Mouse (Mus musculus) limb, embryonic 11.5 days (tissue): ENCODE measurements around the gene Ovol1. TPM values are rescaled to one million over a fixed set of nuclear protein-coding genes. Genes with fewer than 3 reads are reported as not detected.

Experiments used
- ATAC-seq: fragments of 200-750 bp; cut with Nextera tagmentation; 2 replicates; pipeline ENCODE4 v1.8.0; 2017; ENCODE audit warnings: low read depth; ENCODE audit not compliant: insufficient number of reproducible peaks, low FRiP score, low TSS enrichment
- DNase-seq: peaks from one replicate; pipeline ENCODE4 v3.0.0-alpha.2; 2015; ENCODE audit warnings: low spot score
- H3K27ac ChIP-seq: fragments of 300-500 bp; sonication (generic); replicated peaks from 2 replicates; pipeline ENCODE4 v1.5.1; 2014; ENCODE audit warnings: low read depth, mild to moderate bottlenecking, low read length
- H3K27me3 ChIP-seq: fragments of 300-500 bp; sonication (generic); 2 replicates; pipeline ENCODE4 v1.6.1; 2014; ENCODE audit warnings: mild to moderate bottlenecking, low read length, mixed read lengths; ENCODE audit not compliant: control insufficient read depth, insufficient read depth
- H3K36me3 ChIP-seq: fragments of 300-500 bp; sonication (generic); 2 replicates; pipeline ENCODE4 v1.6.1; 2014; ENCODE audit warnings: mild to moderate bottlenecking, low read length, moderate library complexity, mixed read lengths; ENCODE audit not compliant: control insufficient read depth, insufficient read depth
- H3K4me1 ChIP-seq: fragments of 300-500 bp; sonication (generic); 2 replicates; pipeline ENCODE4 v1.6.1; 2014; ENCODE audit warnings: low read length, mixed read lengths; ENCODE audit not compliant: control insufficient read depth, insufficient read depth
- H3K4me2 ChIP-seq: fragments of 300-500 bp; sonication (generic); 2 replicates; pipeline ENCODE4 v1.6.1; 2014; ENCODE audit warnings: low read depth, mild to moderate bottlenecking, moderate library complexity; ENCODE audit not compliant: severe bottlenecking
- H3K4me3 ChIP-seq: fragments of 300-500 bp; sonication (generic); 2 replicates; pipeline ENCODE4 v1.5.1; 2014; ENCODE audit warnings: low read depth, low read length
- H3K9ac ChIP-seq: fragments of 300-500 bp; sonication (generic); 2 replicates; pipeline ENCODE4 v1.6.1; 2014; ENCODE audit warnings: mild to moderate bottlenecking, low read length
- H3K9me3 ChIP-seq: fragments of 300-500 bp; sonication (generic); 2 replicates; pipeline ENCODE4 v1.6.1; 2016; ENCODE audit warnings: low read length; ENCODE audit not compliant: control insufficient read depth
- WGBS: fragments of 180-500 bp; shearing (Covaris S2); extraction: QIAGEN DNeasy Blood & Tissue Kit; methylation state at CpG from one replicate; pipeline ENCODE4 v1.1.7; 2014; 5-methylcytosine and 5-hydroxymethylcytosine counted together
- polyA plus RNA-seq: library from polyadenylated mRNA; unstranded; fragments of >200 nt; fragmentation: Nextera tagmentation; extraction: Ambion mirVana; gene quantifications from 2 replicates; pipeline ENCODE4 v1.2.1, GENCODE M21; 2014

Ovol1 gene
- polyA plus RNA-seq, 1 experiment from 2014 or later, result 0.79 TPM

DNA sequence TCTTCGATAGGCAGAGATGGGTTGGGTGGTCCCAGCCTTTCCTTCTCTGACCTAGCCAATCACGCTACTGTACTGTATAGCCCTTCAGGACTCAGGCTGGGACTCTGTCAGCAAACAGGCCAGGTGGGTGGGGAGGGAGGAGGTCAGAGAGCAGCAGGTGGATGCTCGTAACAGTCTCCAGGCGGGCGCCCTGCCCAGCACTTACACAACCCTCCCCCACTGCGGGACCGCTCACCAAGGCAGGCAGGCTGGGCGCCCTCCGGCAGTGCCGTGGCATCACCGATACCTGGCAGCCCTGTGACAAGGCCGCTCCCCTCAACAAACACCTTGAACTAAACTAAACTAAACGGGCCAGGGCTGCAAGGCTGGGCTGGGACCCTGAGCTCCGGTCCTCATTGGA is 6.2 kb downstream of the Ovol1 start:
- Histone ChIP-seq H3K4me1 (no peaks in the 10 kb centered on the region), H3K4me3 (no peak overlapping the region), H3K27ac (no peak overlapping the region), H3K9me3 (no peaks in the 10 kb centered on the region), H3K27me3 (peaks cover 29% of the 10 kb centered on the region), H3K9ac (no peak overlapping the region), H3K36me3 (no peaks in the 10 kb centered on the region), H3K4me2 (no peak overlapping the region)
- WGBS, result 78% methylated on average over 14 of the region's 14 CpGs
- ATAC-seq, result no peak
- DNase-seq, result no peak

DNA sequence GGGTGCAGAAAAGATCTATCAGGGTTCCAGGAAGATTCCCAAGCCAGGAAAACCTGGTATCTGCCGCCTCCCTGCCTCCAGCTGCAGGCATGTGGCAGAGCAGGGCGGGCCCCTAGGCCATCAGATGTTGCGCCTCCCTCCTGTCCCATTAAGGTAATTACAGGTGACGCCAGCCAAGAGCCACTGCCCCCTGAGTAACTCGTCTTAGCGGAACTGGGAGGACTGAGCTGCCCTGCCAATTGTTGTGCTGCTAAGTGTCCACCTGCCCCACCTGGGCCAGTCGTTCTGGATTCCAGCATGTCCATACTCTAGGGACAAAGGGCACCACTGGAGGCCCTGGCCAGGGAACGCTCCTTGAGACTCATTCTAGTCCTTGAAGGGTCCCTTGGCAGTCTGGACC is 6.6 kb downstream of the Ovol1 start:
- peaks cover 25% of the 10 kb centered on the region for H3K27me3 ChIP-seq
- H3K4me2 ChIP-seq, result no peak overlapping the region
- 31% methylated on average over 8 of the region's 8 CpGs for WGBS
- H3K4me1 ChIP-seq, result no peaks in the 10 kb centered on the region
- H3K27ac ChIP-seq, result no peak overlapping the region
- H3K9me3 ChIP-seq, result no peaks in the 10 kb centered on the region
- H3K9ac ChIP-seq, result no peak overlapping the region
- ATAC-seq, result no peak
- H3K4me3 ChIP-seq, result no peak overlapping the region
- H3K36me3 ChIP-seq, result no peaks in the 10 kb centered on the region
- DNase-seq, result no peak

DNA sequence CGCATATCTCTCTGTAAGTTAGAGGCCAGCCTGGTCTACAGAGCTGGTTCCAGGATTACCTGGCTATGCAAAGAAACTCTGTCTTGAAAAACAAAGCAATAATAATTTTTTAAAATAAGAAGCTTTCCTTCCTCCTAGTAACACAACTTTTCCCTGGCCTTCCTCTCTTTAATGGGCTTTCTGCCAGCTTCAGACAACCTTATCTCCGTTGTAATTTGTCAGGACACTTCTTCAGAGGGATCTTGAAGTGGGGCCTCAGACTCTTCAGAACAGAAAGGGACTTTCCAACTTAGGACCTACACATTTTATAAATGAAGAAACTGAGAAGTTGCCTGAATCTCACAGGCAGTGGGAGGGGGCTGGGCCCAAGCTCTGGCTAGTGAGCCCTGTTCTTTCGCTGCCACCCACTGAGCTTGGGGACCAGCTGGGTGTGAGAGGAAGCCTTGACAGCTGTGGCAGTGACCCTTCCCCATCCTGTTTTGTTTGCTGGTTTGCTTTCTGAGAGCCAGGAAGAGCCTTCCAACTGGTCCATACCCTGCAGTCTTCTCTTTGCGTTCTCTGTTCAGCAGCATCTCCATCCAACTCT is 12.9 kb downstream of the Ovol1 start:
- 88% methylated on average over 4 of the region's 4 CpGs for WGBS
- Histone ChIP-seq H3K9me3 (no peaks in the 10 kb centered on the region), H3K4me3 (no peak overlapping the region), H3K4me1 (no peaks in the 10 kb centered on the region), H3K9ac (no peak overlapping the region), H3K27ac (no peak overlapping the region), H3K4me2 (no peak overlapping the region), H3K36me3 (no peaks in the 10 kb centered on the region), H3K27me3 (no peaks in the 10 kb centered on the region)
- ATAC-seq (no peak), DNase-seq (no peak)

DNA sequence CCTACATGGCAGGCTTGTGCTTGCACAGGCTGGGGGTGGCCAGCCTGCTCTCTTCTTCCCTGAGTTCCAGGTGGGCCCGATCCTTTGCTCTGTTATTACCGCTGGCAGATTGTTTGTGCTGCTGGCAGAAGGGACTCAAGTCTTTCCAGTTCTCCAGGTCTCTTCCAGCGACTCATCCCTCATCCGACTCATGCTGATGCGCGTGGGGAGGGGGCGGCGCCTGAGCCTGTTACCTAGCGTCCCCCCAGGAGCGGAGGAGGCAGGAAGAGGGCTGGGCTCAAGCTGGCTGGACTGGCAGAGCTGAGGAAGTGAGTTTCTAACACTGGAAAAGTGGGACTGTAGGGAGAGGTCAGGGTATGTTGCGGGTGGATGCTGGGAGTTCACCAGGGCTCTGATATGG is 16.4 kb downstream of the Ovol1 start:
- Histone ChIP-seq H3K9me3 (no peaks in the 10 kb centered on the region), H3K27ac (no peak overlapping the region), H3K9ac (no peak overlapping the region), H3K4me1 (no peaks in the 10 kb centered on the region), H3K27me3 (no peaks in the 10 kb centered on the region), H3K4me3 (no peak overlapping the region), H3K4me2 (no peak overlapping the region), H3K36me3 (no peaks in the 10 kb centered on the region)
- 48% methylated on average over 11 of the region's 11 CpGs for WGBS
- no peak for DNase-seq
- no peak for ATAC-seq

DNA sequence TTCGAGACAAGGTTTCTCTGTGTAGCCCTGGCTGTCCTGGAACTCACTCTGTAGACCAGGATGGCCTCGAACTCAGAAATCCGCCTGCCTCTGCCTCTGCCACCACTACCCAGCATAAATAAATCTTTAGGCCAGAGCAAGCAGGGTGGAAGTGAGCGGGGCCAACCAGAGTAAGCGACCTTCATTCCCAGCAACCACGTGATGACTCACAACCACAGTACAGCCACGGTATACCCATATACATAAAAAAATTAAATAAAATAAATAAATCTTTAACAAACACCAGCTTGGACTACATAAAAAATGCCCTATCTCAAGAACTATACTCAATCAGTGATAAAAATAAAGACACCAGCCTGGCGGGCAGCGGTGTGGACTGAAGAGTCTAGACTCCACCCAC is 17.1 kb downstream of the Ovol1 start:
- 91% methylated on average over 9 of the region's 9 CpGs for WGBS
- H3K9me3 ChIP-seq, result no peaks in the 10 kb centered on the region
- DNase-seq, result no peak

DNA sequence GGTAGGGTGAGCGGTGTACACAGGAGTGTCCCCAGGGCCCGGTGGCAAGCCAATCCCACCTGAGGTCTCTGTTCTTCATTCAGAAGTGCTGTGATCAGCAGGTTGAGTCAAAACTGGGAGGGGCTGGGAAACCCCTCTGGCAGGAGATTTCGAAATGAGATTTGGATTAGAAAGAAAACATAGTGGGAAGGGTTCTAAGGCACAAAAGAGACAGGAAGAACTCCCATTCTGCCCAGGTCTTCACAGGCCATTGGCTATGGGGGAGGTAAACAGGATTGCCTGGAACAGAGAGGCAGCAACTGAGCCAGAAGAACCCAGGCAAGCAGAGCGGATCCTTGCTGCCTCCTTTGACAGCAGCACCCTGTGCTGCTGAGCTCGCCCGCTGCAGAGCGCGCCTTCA is 21.7 kb downstream of the Ovol1 start:
- ATAC-seq (no peak), DNase-seq (no peak)
- no peaks in the 10 kb centered on the region for H3K36me3 ChIP-seq
- no peaks in the 10 kb centered on the region for H3K27me3 ChIP-seq
- no peak overlapping the region for H3K4me3 ChIP-seq
- 79% methylated on average over 8 of the region's 8 CpGs for WGBS
- H3K9ac ChIP-seq, result no peak overlapping the region
- no peak overlapping the region for H3K4me2 ChIP-seq
- no peaks in the 10 kb centered on the region for H3K4me1 ChIP-seq
- H3K27ac ChIP-seq, result no peak overlapping the region
- H3K9me3 ChIP-seq, result no peaks in the 10 kb centered on the region

More for the DNA sequence above, 17.1 kb downstream of the Ovol1 start:
- H3K4me3 ChIP-seq, result no peak overlapping the region
- H3K9ac ChIP-seq, result no peak overlapping the region
- H3K36me3 ChIP-seq, result no peaks in the 10 kb centered on the region
- H3K27ac ChIP-seq, result no peak overlapping the region
- H3K27me3 ChIP-seq, result no peaks in the 10 kb centered on the region
- no peak overlapping the region for H3K4me2 ChIP-seq
- ATAC-seq, result no peak
- H3K4me1 ChIP-seq, result no peaks in the 10 kb centered on the region

DNA sequence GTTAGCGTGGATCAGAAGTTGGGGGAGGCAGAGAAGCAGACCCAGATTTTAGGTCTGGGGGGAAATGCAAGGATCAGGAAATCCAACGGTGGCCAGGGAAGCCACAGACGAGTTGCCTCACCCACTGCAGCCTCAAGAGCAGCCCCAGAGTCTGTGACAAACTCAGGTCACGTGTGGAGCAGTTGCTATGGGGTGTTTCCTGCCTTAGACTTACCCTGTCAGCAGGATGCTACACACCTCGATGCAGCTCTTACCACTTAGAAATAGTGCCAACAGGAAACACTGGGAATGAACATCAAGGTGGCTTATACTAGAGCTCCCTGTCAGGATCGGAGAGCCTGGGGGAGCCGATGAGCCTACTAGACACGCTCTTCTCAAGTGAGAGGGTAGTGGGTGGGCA is 27.9 kb downstream of the Ovol1 start:
- H3K4me2 ChIP-seq, result no peak overlapping the region
- H3K9ac ChIP-seq, result no peak overlapping the region
- DNase-seq, result no peak
- ATAC-seq, result no peak
- no peaks in the 10 kb centered on the region for H3K27me3 ChIP-seq
- H3K36me3 ChIP-seq, result no peaks in the 10 kb centered on the region
- H3K9me3 ChIP-seq, result no peaks in the 10 kb centered on the region
- no peaks in the 10 kb centered on the region for H3K4me1 ChIP-seq
- H3K27ac ChIP-seq, result no peak overlapping the region
- no peak overlapping the region for H3K4me3 ChIP-seq
- 70% methylated on average over 8 of the region's 8 CpGs for WGBS

DNA sequence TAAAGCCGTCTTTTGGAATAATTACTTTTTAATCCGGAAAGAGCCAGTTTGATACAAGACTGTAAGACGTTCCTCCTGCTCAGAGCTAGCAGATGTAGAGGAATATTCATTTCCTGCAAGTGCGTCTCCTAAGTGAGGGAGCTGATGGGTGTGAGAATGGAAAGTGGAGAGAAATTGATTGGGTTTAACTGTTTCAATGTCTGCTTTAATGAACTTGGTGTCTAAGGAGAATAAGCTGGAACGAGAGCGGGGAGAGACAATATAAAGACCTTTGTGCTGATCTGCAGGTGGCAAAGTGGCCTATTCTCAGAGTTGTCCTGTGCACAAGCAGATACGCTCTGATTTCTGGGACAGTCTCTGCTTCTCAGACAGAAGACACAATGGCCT is 30.3 kb downstream of the Ovol1 start:
- Histone ChIP-seq H3K27me3 (no peaks in the 10 kb centered on the region), H3K27ac (no peak overlapping the region), H3K36me3 (no peaks in the 10 kb centered on the region), H3K4me1 (no peaks in the 10 kb centered on the region), H3K9me3 (no peaks in the 10 kb centered on the region), H3K9ac (no peak overlapping the region), H3K4me2 (no peak overlapping the region), H3K4me3 (no peak overlapping the region)
- ATAC-seq (no peak), DNase-seq (no peak)
- 76% methylated on average over 7 of the region's 7 CpGs for whole genome bisulfite sequencing
